Mouse (Mus musculus) limb, embryonic 14.5 days (tissue): ENCODE data around the gene Ufsp2. TPM values are rescaled to one million over a fixed set of nuclear protein-coding genes. Genes with fewer than 3 reads are reported as not detected.

ENCODE experiments used
- ATAC-seq: fragments of 200-750 bp; cut with Nextera tagmentation; 2 replicates; pipeline ENCODE4 v1.8.0; 2017; ENCODE audit warnings: low read depth, moderate number of reproducible peaks, moderate TSS enrichment; ENCODE audit not compliant: low FRiP score
- DNase-seq: peaks from one replicate; pipeline ENCODE4 v3.0.0-alpha.2; 2015; ENCODE audit warnings: low spot score
- H3K27ac ChIP-seq: fragments of 300-500 bp; sonication (generic); replicated peaks from 2 replicates; pipeline ENCODE4 v1.5.1; 2014; ENCODE audit warnings: low read depth, mild to moderate bottlenecking, low read length, moderate library complexity, mixed read lengths
- H3K27me3 ChIP-seq: fragments of 300-500 bp; sonication (generic); 2 replicates; pipeline ENCODE4 v1.6.1; 2014; ENCODE audit warnings: low read length, mixed read lengths; ENCODE audit not compliant: control insufficient read depth, insufficient read depth
- H3K36me3 ChIP-seq: fragments of 300-500 bp; sonication (generic); 2 replicates; pipeline ENCODE4 v1.6.1; 2014; ENCODE audit warnings: mild to moderate bottlenecking, low read length, moderate library complexity, mixed read lengths; ENCODE audit not compliant: control insufficient read depth, insufficient read depth
- H3K4me1 ChIP-seq: fragments of 300-500 bp; sonication (generic); 2 replicates; pipeline ENCODE4 v1.6.1; 2014; ENCODE audit warnings: antibody characterized with exemption, low read length, mixed read lengths; ENCODE audit not compliant: control insufficient read depth, insufficient read depth
- H3K4me2 ChIP-seq: fragments of 300-500 bp; sonication (generic); replicated peaks from 2 replicates; pipeline ENCODE4 v1.6.1; 2014; ENCODE audit warnings: low read depth, mild to moderate bottlenecking, low read length, moderate library complexity; ENCODE audit not compliant: severe bottlenecking
- H3K4me3 ChIP-seq: fragments of 300-500 bp; sonication (generic); replicated peaks from 2 replicates; pipeline ENCODE4 v1.5.1; 2014; ENCODE audit warnings: low read length
- H3K9ac ChIP-seq: fragments of 300-500 bp; sonication (generic); 2 replicates; pipeline ENCODE4 v1.6.1; 2014; ENCODE audit warnings: mild to moderate bottlenecking, low read depth, low read length, moderate library complexity; ENCODE audit not compliant: severe bottlenecking
- H3K9me3 ChIP-seq: fragments of 300-500 bp; sonication (generic); 2 replicates; pipeline ENCODE4 v1.6.1; 2016; ENCODE audit warnings: low read length; ENCODE audit not compliant: control insufficient read depth
- POLR2A ChIP-seq: fragments of 200-500 bp; IDR thresholded peaks from 2 replicates; pipeline ENCODE4 v1.8.0; 2012; ENCODE audit warnings: inconsistent platforms, mild to moderate bottlenecking, moderate library complexity, borderline replicate concordance; ENCODE audit not compliant: insufficient read depth, insufficient read length; ENCODE audit errors: extremely low read depth
- WGBS: fragments of 180-500 bp; shearing (Covaris S2); extraction: QIAGEN DNeasy Blood & Tissue Kit; methylation state at CpG from one replicate; pipeline ENCODE4 v1.1.7; 2014; 5-methylcytosine and 5-hydroxymethylcytosine counted together
- polyA plus RNA-seq, 2 experiments: library from polyadenylated mRNA; depleted of rRNA in 1 of 2; stranded (reverse) in 1 of 2; unstranded in 1 of 2; fragments of >200 nt; fragmentation: Nextera tagmentation in 1 of 2; extraction: Ambion mirVana in 1 of 2; gene quantifications; 2 replicates each; pipeline versions ENCODE4 v1.2.1 to v1.2.3; 2012 to 2014

The Ufsp2 gene
- polyA plus RNA-seq, 2 experiments = 62.3 to 92.5 TPM

DNA sequence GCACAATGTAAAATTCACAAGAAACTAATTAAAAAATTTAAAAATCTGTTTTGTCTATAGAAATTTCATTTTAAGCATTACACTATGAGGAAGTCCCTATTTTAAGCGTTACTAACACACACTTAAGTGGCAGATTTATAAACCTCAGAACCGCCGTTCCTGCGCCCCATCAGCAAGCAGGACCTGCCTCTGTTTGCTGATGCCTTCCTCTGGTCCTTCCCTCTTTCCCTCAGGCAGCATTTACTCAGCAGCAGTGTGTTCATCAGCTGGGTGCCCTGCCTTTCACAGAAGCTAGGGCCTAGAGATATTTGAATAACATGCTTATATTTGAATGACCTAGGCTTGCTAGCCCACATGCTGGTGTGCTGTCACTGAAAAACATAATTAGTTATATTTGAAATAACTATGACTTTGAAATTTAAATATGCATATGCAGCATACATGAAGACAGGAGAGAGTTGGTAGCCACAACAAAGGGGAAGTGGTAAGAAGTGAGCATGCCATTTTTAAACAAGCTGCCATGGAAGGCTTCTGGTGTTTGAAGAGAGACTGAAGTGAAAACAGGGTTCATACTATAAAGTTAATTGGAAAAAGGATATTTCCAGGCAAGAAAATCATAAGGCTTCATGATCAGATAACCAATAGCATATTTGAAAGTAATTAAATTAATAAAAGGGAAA, 15.4 kb downstream of the Ufsp2 start:
- DNase-seq = no peak
- no peak overlapping the region for H3K4me2 ChIP-seq
- WGBS = 89% methylated on average over 4 of the region's 4 CpGs
- no peak overlapping the region for H3K9ac ChIP-seq
- no peak overlapping the region for H3K27ac ChIP-seq
- H3K27me3 ChIP-seq = no peaks in the 10 kb centered on the region
- H3K36me3 ChIP-seq = peaks cover 49% of the 10 kb centered on the region
- H3K4me1 ChIP-seq = no peaks in the 10 kb centered on the region
- TF ChIP-seq POLR2A = no peak
- H3K4me3 ChIP-seq = no peak overlapping the region
- ATAC-seq = no peak
- H3K9me3 ChIP-seq = no peaks in the 10 kb centered on the region

DNA sequence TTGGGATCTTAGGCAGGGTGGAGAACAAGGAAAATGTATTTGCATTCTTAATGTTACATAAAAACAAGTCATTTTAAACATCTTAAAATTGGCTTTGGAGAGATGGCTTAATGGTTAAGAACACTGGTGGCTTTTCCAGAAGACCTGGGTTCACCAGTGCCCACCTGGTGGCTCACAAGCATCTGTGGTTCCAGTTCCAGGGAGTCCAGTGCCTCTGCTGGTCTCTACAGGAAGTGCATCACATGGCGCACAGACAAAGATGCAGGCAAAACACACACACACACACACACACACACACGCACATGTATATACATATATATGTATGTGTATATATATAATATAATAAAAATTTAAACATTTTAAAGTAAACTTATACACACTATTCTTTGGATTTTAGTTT, 18.8 kb downstream of the Ufsp2 start:
- no peak overlapping the region for H3K27ac ChIP-seq
- no peaks in the 10 kb centered on the region for H3K9me3 ChIP-seq
- DNase-seq (no peak), ATAC-seq (no peak)
- 97% methylated on average over 2 of the region's 2 CpGs for WGBS
- no peaks in the 10 kb centered on the region for H3K4me1 ChIP-seq
- H3K27me3 ChIP-seq = no peaks in the 10 kb centered on the region
- no peak for TF ChIP-seq POLR2A
- no peak overlapping the region for H3K9ac ChIP-seq
- H3K4me3 ChIP-seq = no peak overlapping the region
- H3K4me2 ChIP-seq = no peak overlapping the region
- peaks cover 58% of the 10 kb centered on the region for H3K36me3 ChIP-seq

DNA sequence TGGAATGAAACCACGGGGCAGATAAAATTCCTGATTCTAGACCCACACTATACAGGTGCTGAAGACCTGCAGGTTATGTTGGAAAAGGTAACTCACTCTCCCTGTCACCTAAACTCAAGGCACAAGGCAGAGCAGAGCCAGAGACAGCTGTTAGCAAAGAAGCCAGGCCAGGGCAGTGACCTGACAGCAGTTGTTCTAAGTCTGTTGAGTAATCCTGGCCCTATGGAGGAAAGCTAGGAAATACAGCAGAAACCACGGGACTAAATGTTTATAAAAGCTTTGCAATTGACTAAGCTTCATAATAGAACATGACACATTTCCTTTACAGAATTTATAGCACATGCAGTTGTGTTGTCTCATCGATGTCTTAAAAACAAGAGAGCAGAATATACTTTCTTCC, 20.2 kb downstream of the Ufsp2 start:
- Histone ChIP-seq H3K9ac (no peak overlapping the region), H3K4me2 (no peak overlapping the region), H3K27ac (no peak overlapping the region), H3K9me3 (no peaks in the 10 kb centered on the region), H3K27me3 (no peaks in the 10 kb centered on the region), H3K36me3 (peaks cover 51% of the 10 kb centered on the region), H3K4me1 (peaks cover 3% of the 10 kb centered on the region; the same call in 1 of the 2 replicates), H3K4me3 (no peak overlapping the region)
- DNase-seq = no peak
- TF ChIP-seq POLR2A = no peak
- WGBS = 92% methylated on average over 3 of the region's 3 CpGs
- no peak for ATAC-seq

DNA sequence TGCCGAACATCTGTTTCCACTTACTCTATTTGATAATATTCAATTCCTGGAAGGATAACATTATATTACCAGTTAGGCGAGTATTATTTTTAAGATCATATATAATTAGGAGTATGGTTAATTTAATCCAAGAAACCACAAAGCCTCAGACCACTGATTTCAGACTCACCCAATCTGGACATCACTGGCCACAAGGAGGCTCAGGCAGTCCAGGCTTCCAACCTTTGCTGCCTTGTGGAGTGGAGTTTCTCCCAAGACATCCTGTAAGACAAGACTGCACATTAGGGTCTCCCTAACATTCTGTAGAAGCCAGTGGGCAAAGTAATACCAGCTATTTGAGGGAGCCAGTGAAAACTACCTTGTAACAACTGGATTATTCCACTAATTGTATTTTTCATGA, 22.9 kb downstream of the Ufsp2 start:
- no peak for TF ChIP-seq POLR2A
- Histone ChIP-seq H3K4me2 (no peak overlapping the region), H3K27ac (no peak overlapping the region), H3K9ac (no peak overlapping the region), H3K9me3 (no peaks in the 10 kb centered on the region), H3K36me3 (peaks cover 34% of the 10 kb centered on the region), H3K4me1 (peaks cover 3% of the 10 kb centered on the region; the same call in 1 of the 2 replicates), H3K27me3 (no peaks in the 10 kb centered on the region), H3K4me3 (no peak overlapping the region)
- DNase-seq (no peak), ATAC-seq (no peak)
- 70% methylated on average over 2 of the region's 2 CpGs for WGBS

DNA sequence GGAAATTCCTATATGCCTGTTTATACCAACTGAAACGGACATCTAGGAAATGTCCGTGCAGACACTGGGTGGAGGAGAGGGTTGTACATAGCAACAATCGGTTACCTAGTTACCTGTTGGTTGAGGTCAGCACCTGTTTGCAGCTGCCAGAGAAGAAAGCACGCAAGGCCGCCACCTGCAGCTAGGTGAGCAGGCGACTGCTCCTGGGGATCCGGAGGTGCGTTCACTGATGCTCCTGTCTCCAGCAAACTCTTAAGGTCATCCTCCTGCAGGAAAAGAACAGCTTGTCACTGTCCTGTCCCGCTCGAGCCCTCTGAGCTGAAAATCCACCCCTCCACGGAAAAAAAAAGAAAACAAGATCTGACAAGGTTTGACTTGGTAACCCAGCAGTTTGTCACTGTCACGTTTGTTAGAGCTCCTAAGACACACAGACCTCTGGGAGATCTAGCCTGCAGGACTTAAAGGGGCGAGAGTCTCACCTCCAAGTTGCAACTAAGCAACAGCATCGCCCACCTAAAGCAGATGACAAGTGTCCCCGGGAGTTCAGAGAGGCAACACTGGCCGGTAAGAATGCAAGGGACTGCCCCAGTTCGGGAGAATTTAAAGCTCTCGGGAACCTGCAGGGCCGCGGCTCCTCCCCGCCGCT, 23.9 kb downstream of the Ufsp2 start, which contains the start of gene Lrp2bp:
Gene Lrp2bp (plus strand): TSS at position 166 of the 646 bp plus-strand sequence.
- H3K9me3 ChIP-seq = no peaks in the 10 kb centered on the region
- H3K36me3 ChIP-seq = peaks cover 30% of the 10 kb centered on the region
- DNase-seq (no peak), ATAC-seq (no peak; the same call in 1 of the 2 replicates)
- WGBS = 2% methylated on average over 22 of the region's 22 CpGs
- H3K4me3 ChIP-seq = peak within 1 kb of the TSS; percentile 54
- peaks cover 3% of the 10 kb centered on the region; the same call in 1 of the 2 replicates for H3K4me1 ChIP-seq
- no peaks in the 10 kb centered on the region for H3K27me3 ChIP-seq
- TF ChIP-seq POLR2A = no peak
- peak within 1 kb of the TSS; percentile 73 for H3K9ac ChIP-seq
- H3K27ac ChIP-seq = peak within 1 kb of the TSS; percentile 91
- peak within 1 kb of the TSS; percentile 73 for H3K4me2 ChIP-seq
